9 mouse cellular contexts compared by ENCODE assay signal in the genomic region with DNA sequence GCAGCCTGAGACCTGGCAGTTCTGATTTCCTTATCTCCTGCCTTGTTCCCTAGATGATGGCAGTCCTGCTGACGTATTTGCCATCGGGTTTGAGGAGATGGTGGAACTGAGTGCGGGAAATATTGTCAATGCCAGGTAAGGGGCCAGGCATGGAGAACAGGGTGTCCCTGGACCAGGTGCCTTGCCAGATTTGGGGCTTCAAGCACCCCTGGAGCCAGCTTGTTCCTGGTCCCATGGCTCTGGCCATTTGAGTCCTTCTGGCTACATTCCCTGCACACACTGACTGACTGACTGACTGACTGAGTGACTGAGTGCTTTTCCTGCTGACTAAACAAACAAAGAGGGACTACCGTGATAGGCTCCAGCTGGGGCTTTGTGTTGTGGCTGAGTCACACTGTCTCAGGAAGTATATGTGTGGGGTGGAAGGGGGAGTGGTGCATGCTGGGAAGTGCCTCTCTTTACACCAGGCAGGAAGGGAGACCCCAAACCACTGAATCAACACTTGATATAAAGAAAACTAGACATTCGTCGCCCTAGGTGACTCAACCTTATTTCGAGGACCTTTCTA.
A peak's percentile ranks its signal among the peaks of the same experiment; 100 is the strongest.
DNase-seq lines count a peak whose midpoint lies in the region; ATAC-seq lines count a peak whose summit lies in the region.
"Had no signal": no experiment of that assay in that cellular context is flagged by ENCODE, and none has a peak within 500 bp of the region (broad histone marks: within the 10 kb centered on the region; RNA-seq: fewer than 3 reads in every experiment).

No protein-coding gene starts in this region.

- peaks cover 2% of the 10 kb centered on the region; the same call in 1 of the 2 replicates for H3K4me1 ChIP-seq in brown adipose tissue, adult 24 weeks (ENCODE audit: control insufficient read depth, insufficient read depth, insufficient read length, low read length)
- H3K4me1 ChIP-seq in megakaryocyte, embryonic 14.5 days = peaks cover 81% of the 10 kb centered on the region
- H3K4me1 ChIP-seq in neural tube, embryonic 15.5 days = peaks cover 8% of the 10 kb centered on the region
- H3K4me1 ChIP-seq in forebrain, embryonic 13.5 days = no peaks in the 10 kb centered on the region

- DNase-seq in cerebellum, adult 18-20 months = no peak
- no peak for DNase-seq in gastrocnemius, adult 18-20 months (ENCODE audit: low spot score)
- DNase-seq: midbrain, embryonic 14.5 days had no signal

- H3K4me2 ChIP-seq in neural tube, embryonic 15.5 days = no peak overlapping the region
- H3K4me2 ChIP-seq in forebrain, embryonic 13.5 days = no peak overlapping the region

- peak; percentile 56 for ATAC-seq in CD4-positive, CD25-positive, alpha-beta regulatory T cell, adult 4 months
- ATAC-seq in inflammation-experienced regulatory T-cells, adult 6 months = peak; percentile 52
- no peak for ATAC-seq in neural tube, embryonic 15.5 days (ENCODE audit: low FRiP score)
- ATAC-seq in forebrain, embryonic 13.5 days = no peak

- peak overlapping the region; percentile 38 for H3K27ac ChIP-seq in brown adipose tissue, adult 24 weeks (replicated peaks; ENCODE audit: low read depth, low read length)
- H3K27ac ChIP-seq in neural tube, embryonic 15.5 days (replicated peaks) = no peak overlapping the region
- H3K27ac ChIP-seq in forebrain, embryonic 13.5 days = no peak overlapping the region

- peaks cover 59% of the 10 kb centered on the region for H3K36me3 ChIP-seq in megakaryocyte, embryonic 14.5 days (replicated peaks; ENCODE audit: low read length)
- H3K36me3 ChIP-seq in neural tube, embryonic 15.5 days = no peaks in the 10 kb centered on the region
- no peaks in the 10 kb centered on the region for H3K36me3 ChIP-seq in forebrain, embryonic 13.5 days (ENCODE audit: poor library complexity, severe bottlenecking)

- 76% methylated on average over 7 of the region's 7 CpGs for WGBS in neural tube, embryonic 15.5 days
- 79% methylated on average over 7 of the region's 7 CpGs for WGBS in forebrain, embryonic 13.5 days

- H3K27me3 ChIP-seq in megakaryocyte, embryonic 14.5 days (replicated peaks) = no peaks in the 10 kb centered on the region
- no peaks in the 10 kb centered on the region for H3K27me3 ChIP-seq in neural tube, embryonic 15.5 days (replicated peaks)
- H3K27me3 ChIP-seq in forebrain, embryonic 13.5 days = no peaks in the 10 kb centered on the region

- H3K9ac ChIP-seq in neural tube, embryonic 15.5 days (replicated peaks) = no peak overlapping the region
- H3K9ac ChIP-seq in forebrain, embryonic 13.5 days = no peak overlapping the region

- H3K4me3 ChIP-seq in brown adipose tissue, adult 24 weeks (ENCODE audit: insufficient read depth, low read depth, low read length) = no peak overlapping the region
- H3K4me3 ChIP-seq in megakaryocyte, embryonic 14.5 days (replicated peaks) = peak overlapping the region; percentile 79
- H3K4me3 ChIP-seq in neural tube, embryonic 15.5 days (replicated peaks) = no peak overlapping the region
- no peak overlapping the region for H3K4me3 ChIP-seq in forebrain, embryonic 13.5 days

- H3K9me3 ChIP-seq in megakaryocyte, embryonic 14.5 days = no peaks in the 10 kb centered on the region
- no peaks in the 10 kb centered on the region for H3K9me3 ChIP-seq in neural tube, embryonic 15.5 days (replicated peaks)
- H3K9me3 ChIP-seq in forebrain, embryonic 13.5 days (replicated peaks) = no peaks in the 10 kb centered on the region

Comparison
In these comparisons a context has a peak if more than half of its experiments do, and no peak if none do; other contexts are left out.
1. ATAC-seq: peak in CD4-positive, CD25-positive, alpha-beta regulatory T cell, adult 4 months (single experiment) and inflammation-experienced regulatory T-cells, adult 6 months (single experiment); none in neural tube, embryonic 15.5 days (single experiment) and forebrain, embryonic 13.5 days (single experiment).